Mouse (Mus musculus): Measurements from ENCODE around the gene Fam118a. TPM values are rescaled to one million over a fixed set of nuclear protein-coding genes. Genes with fewer than 3 reads are reported as not detected.
"Not testable (repeated sequence)": the region's sequence is repeated elsewhere in the genome, so short reads cannot be mapped to it uniquely, and the experiment has no call there.

Fam118a gene
- polyA plus RNA-seq, 1 experiment from 2014 or later = 29.2 TPM

DNA sequence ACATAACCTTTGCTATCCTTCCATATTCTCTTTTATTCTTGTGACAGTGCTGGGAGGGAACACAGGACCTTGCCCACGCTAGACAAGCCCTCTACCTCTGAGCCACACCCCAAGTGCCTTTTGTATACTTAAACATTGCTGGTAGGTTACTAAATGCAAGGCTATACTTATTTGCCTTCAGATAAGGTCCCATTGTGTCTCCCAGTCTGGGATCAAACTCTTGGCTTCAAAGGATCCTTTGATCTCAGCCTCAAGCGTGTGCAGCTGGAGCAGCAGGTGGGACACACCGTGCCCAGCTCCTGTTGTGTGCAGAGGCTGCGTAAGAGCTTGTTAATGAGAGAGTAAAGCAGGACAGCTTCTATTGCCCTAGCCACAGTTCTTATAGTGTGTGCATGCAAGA, 1.0 kb upstream of the Fam118a start:
- 20% methylated on average over 4 of the region's 4 CpGs for WGBS
- H3K36me3 ChIP-seq (ENCODE audit: control insufficient read depth, insufficient read depth, low read length) = no peaks in the 10 kb centered on the region
- H3K4me2 ChIP-seq (ENCODE audit: low read length) = no peak overlapping the region
- H3K9me3 ChIP-seq (replicated peaks; ENCODE audit: control insufficient read depth, low read length) = no peaks in the 10 kb centered on the region
- no peak for ATAC-seq
- no peaks in the 10 kb centered on the region for H3K27me3 ChIP-seq (replicated peaks; ENCODE audit: control insufficient read depth, insufficient read depth, low read length)
- no peak for DNase-seq (ENCODE audit: low spot score)
- H3K4me3 ChIP-seq (ENCODE audit: low read depth, low read length) = no peak overlapping the region
- H3K4me1 ChIP-seq (ENCODE audit: control insufficient read depth, insufficient read depth, low read length) = no peaks in the 10 kb centered on the region
- no peak overlapping the region for H3K27ac ChIP-seq (ENCODE audit: low read depth, low read length)
- no peak overlapping the region for H3K9ac ChIP-seq (ENCODE audit: low read length)

GRCm38 (mm10) chr15:85030643-85031042, 1.9 kb downstream of the Fam118a start:
- H3K27me3 ChIP-seq (replicated peaks; ENCODE audit: control insufficient read depth, insufficient read depth, low read length); ATAC-seq; H3K27ac ChIP-seq (ENCODE audit: low read depth, low read length); DNase-seq (ENCODE audit: low spot score); H3K4me1 ChIP-seq (ENCODE audit: control insufficient read depth, insufficient read depth, low read length); H3K9me3 ChIP-seq (replicated peaks; ENCODE audit: control insufficient read depth, low read length); H3K4me3 ChIP-seq (ENCODE audit: low read depth, low read length); H3K4me2 ChIP-seq (ENCODE audit: low read length); H3K36me3 ChIP-seq (ENCODE audit: control insufficient read depth, insufficient read depth, low read length); H3K9ac ChIP-seq (ENCODE audit: low read length): not testable (repeated sequence)
- WGBS = 86% methylated on average over 1 of the region's 1 CpGs

GRCm38 (mm10) chr15:85031866-85032265, 3.1 kb downstream of the Fam118a start:
- Histone ChIP-seq H3K4me3 (ENCODE audit: low read depth, low read length) (no peak overlapping the region), H3K4me1 (ENCODE audit: control insufficient read depth, insufficient read depth, low read length) (peaks cover 4% of the 10 kb centered on the region; the same call in 1 of the 2 replicates), H3K9ac (ENCODE audit: low read length) (no peak overlapping the region), H3K27me3 (replicated peaks; ENCODE audit: control insufficient read depth, insufficient read depth, low read length) (0 out of 2 replicates have a peak, but pooled peaks cover 4% of the 10 kb centered on the region), H3K36me3 (ENCODE audit: control insufficient read depth, insufficient read depth, low read length) (no peaks in the 10 kb centered on the region), H3K27ac (ENCODE audit: low read depth, low read length) (no peak overlapping the region), H3K9me3 (replicated peaks; ENCODE audit: control insufficient read depth, low read length) (no peaks in the 10 kb centered on the region), H3K4me2 (ENCODE audit: low read length) (no peak overlapping the region)
- 58% methylated on average over 3 of the region's 3 CpGs for WGBS
- ATAC-seq (no peak), DNase-seq (ENCODE audit: low spot score) (peak; percentile 37)

GRCm38 (mm10) chr15:85033916-85034315, 5.2 kb downstream of the Fam118a start:
- DNase-seq (ENCODE audit: low spot score); H3K9me3 ChIP-seq (replicated peaks; ENCODE audit: control insufficient read depth, low read length); H3K27me3 ChIP-seq (replicated peaks; ENCODE audit: control insufficient read depth, insufficient read depth, low read length); H3K4me3 ChIP-seq (ENCODE audit: low read depth, low read length); H3K27ac ChIP-seq (ENCODE audit: low read depth, low read length); H3K36me3 ChIP-seq (ENCODE audit: control insufficient read depth, insufficient read depth, low read length); H3K9ac ChIP-seq (ENCODE audit: low read length); H3K4me2 ChIP-seq (ENCODE audit: low read length); ATAC-seq: not testable (repeated sequence)
- peaks cover 10% of the 10 kb centered on the region for H3K4me1 ChIP-seq (ENCODE audit: control insufficient read depth, insufficient read depth, low read length)
- WGBS = 59% methylated on average over 7 of the region's 7 CpGs

- peak overlapping the region; percentile 27; the same call in 1 of the 2 replicates for H3K27ac ChIP-seq (ENCODE audit: low read depth, low read length)
- H3K4me2 ChIP-seq (ENCODE audit: low read length) = peak overlapping the region; percentile 89
- 0 out of 2 replicates have a peak, but pooled peaks cover 4% of the 10 kb centered on the region for H3K27me3 ChIP-seq (replicated peaks; ENCODE audit: control insufficient read depth, insufficient read depth, low read length)
- ATAC-seq = peak; percentile 95
- DNase-seq (ENCODE audit: low spot score) = peak; percentile 97
- peak overlapping the region; percentile 62 for H3K4me3 ChIP-seq (ENCODE audit: low read depth, low read length)
- H3K4me1 ChIP-seq (ENCODE audit: control insufficient read depth, insufficient read depth, low read length) = peaks cover 10% of the 10 kb centered on the region
- no peaks in the 10 kb centered on the region for H3K9me3 ChIP-seq (replicated peaks; ENCODE audit: control insufficient read depth, low read length)
- WGBS = under 1% methylated on average over 73 of the region's 75 CpGs
- H3K36me3 ChIP-seq (ENCODE audit: control insufficient read depth, insufficient read depth, low read length) = no peaks in the 10 kb centered on the region
- H3K9ac ChIP-seq (ENCODE audit: low read length) = peak overlapping the region; percentile 82
Observed at GRCm38 (mm10) chr15:85036566-85037342, 8.0 kb downstream of the Fam118a start.

- peaks cover 16% of the 10 kb centered on the region for H3K4me1 ChIP-seq (ENCODE audit: control insufficient read depth, insufficient read depth, low read length)
- H3K36me3 ChIP-seq (ENCODE audit: control insufficient read depth, insufficient read depth, low read length) = no peaks in the 10 kb centered on the region
- DNase-seq (ENCODE audit: low spot score) = no peak
- H3K9me3 ChIP-seq (replicated peaks; ENCODE audit: control insufficient read depth, low read length) = no peaks in the 10 kb centered on the region
- WGBS = 5% methylated on average over 8 of the region's 8 CpGs
- peak overlapping the region; percentile 82 for H3K9ac ChIP-seq (ENCODE audit: low read length)
- 0 out of 2 replicates have a peak, but pooled peaks cover 4% of the 10 kb centered on the region for H3K27me3 ChIP-seq (replicated peaks; ENCODE audit: control insufficient read depth, insufficient read depth, low read length)
- H3K4me2 ChIP-seq (ENCODE audit: low read length) = peak overlapping the region; percentile 89
- no peak overlapping the region for H3K27ac ChIP-seq (ENCODE audit: low read depth, low read length)
- peak overlapping the region; percentile 62 for H3K4me3 ChIP-seq (ENCODE audit: low read depth, low read length)
- no peak for ATAC-seq
Observed at GRCm38 (mm10) chr15:85037343-85037690, 8.6 kb downstream of the Fam118a start.

- no peak for DNase-seq (ENCODE audit: low spot score)
- no peak overlapping the region for H3K4me3 ChIP-seq (ENCODE audit: low read depth, low read length)
- H3K36me3 ChIP-seq (ENCODE audit: control insufficient read depth, insufficient read depth, low read length) = peaks cover 9% of the 10 kb centered on the region
- H3K4me1 ChIP-seq (ENCODE audit: control insufficient read depth, insufficient read depth, low read length) = peaks cover 25% of the 10 kb centered on the region
- H3K27me3 ChIP-seq (replicated peaks; ENCODE audit: control insufficient read depth, insufficient read depth, low read length) = no peaks in the 10 kb centered on the region
- H3K27ac ChIP-seq (ENCODE audit: low read depth, low read length) = peak overlapping the region; percentile 52; the same call in 1 of the 2 replicates
- no peaks in the 10 kb centered on the region for H3K9me3 ChIP-seq (replicated peaks; ENCODE audit: control insufficient read depth, low read length)
- no peak for ATAC-seq
- 73% methylated on average over 10 of the region's 10 CpGs for WGBS
- no peak overlapping the region for H3K9ac ChIP-seq (ENCODE audit: low read length)
- H3K4me2 ChIP-seq (ENCODE audit: low read length) = peak overlapping the region; percentile 20; the same call in 1 of the 2 replicates
Observed at GRCm38 (mm10) chr15:85041546-85042225, 12.9 kb downstream of the Fam118a start.

GRCm38 (mm10) chr15:85042361-85042954, 13.7 kb downstream of the Fam118a start:
- peaks cover 10% of the 10 kb centered on the region for H3K36me3 ChIP-seq (ENCODE audit: control insufficient read depth, insufficient read depth, low read length)
- DNase-seq (ENCODE audit: low spot score) = peak; percentile 93
- peaks cover 23% of the 10 kb centered on the region for H3K4me1 ChIP-seq (ENCODE audit: control insufficient read depth, insufficient read depth, low read length)
- peak; percentile 85 for ATAC-seq
- H3K27ac ChIP-seq (ENCODE audit: low read depth, low read length) = peak overlapping the region; percentile 31; the same call in 1 of the 2 replicates
- 2% methylated on average over 4 of the region's 4 CpGs for WGBS
- H3K4me3 ChIP-seq (ENCODE audit: low read depth, low read length) = no peak overlapping the region
- H3K9ac ChIP-seq (ENCODE audit: low read length) = peak overlapping the region; percentile 17; the same call in 1 of the 2 replicates
- H3K4me2 ChIP-seq (ENCODE audit: low read length) = peak overlapping the region; percentile 20; the same call in 1 of the 2 replicates
- no peaks in the 10 kb centered on the region for H3K27me3 ChIP-seq (replicated peaks; ENCODE audit: control insufficient read depth, insufficient read depth, low read length)
- H3K9me3 ChIP-seq (replicated peaks; ENCODE audit: control insufficient read depth, low read length) = no peaks in the 10 kb centered on the region
